Mouse (Mus musculus) MEL (cell line): Measurements from ENCODE around the gene Myl12a. TPM values are rescaled to one million over a fixed set of nuclear protein-coding genes. Genes with fewer than 3 reads are reported as not detected.

Experiments
- DNase-seq: peaks from one replicate; pipeline ENCODE4 v3.0.0; 2011; ENCODE audit warnings: low read depth, low spot score
- H3K27ac ChIP-seq: 2 replicates; pipeline ENCODE4 v1.5.1; 2012; ENCODE audit warnings: low read depth, mild to moderate bottlenecking, control low read depth, low read length, moderate library complexity; ENCODE audit not compliant: control insufficient read depth
- H3K27me3 ChIP-seq, 2 experiments: fragments of 150-350 bp in 1 of 2; sonication (generic) in 1 of 2; 2 replicates each; pipeline ENCODE4 v1.6.1; 2012; ENCODE audit warnings: low read length in 2 of 2, mild to moderate bottlenecking in 2 of 2, improper control_type of control experiment in 1 of 2, moderate library complexity in 1 of 2; ENCODE audit not compliant: insufficient read depth in 2 of 2, control insufficient read depth in 1 of 2
- H3K36me3 ChIP-seq, 2 experiments: 2 replicates each; pipeline ENCODE4 v1.6.1; 2012 to 2014; ENCODE audit warnings: low read length in 2 of 2, improper control_type of control experiment in 1 of 2, inconsistent platforms in 1 of 2, mild to moderate bottlenecking in 1 of 2; ENCODE audit not compliant: insufficient read depth in 2 of 2, control insufficient read depth in 1 of 2
- H3K4me1 ChIP-seq, 2 experiments: fragments of 150-350 bp in 1 of 2; sonication (generic) in 1 of 2; 2 replicates each; pipeline ENCODE4 v1.6.1; 2012; ENCODE audit warnings: low read length in 2 of 2, improper control_type of control experiment in 1 of 2, mild to moderate bottlenecking in 1 of 2; ENCODE audit not compliant: insufficient read depth in 2 of 2, control insufficient read depth in 1 of 2
- H3K4me3 ChIP-seq, 2 experiments: fragments of 150-350 bp in 1 of 2; sonication (generic) in 1 of 2; 2 replicates each; pipeline ENCODE4 v1.5.1; 2012; ENCODE audit warnings: low read depth in 2 of 2, low read length in 2 of 2, mild to moderate bottlenecking in 2 of 2, moderate library complexity in 2 of 2, control low read depth in 1 of 2, improper control_type of control experiment in 1 of 2; ENCODE audit not compliant: control insufficient read depth in 1 of 2, insufficient read depth in 1 of 2
- H3K79me2 ChIP-seq: 2 replicates; pipeline ENCODE4 v1.6.1; 2012; ENCODE audit warnings: mild to moderate bottlenecking, low read length, moderate library complexity; ENCODE audit not compliant: control insufficient read depth, poor library complexity, insufficient read depth
- H3K9ac ChIP-seq: 2 replicates; pipeline ENCODE4 v1.6.1; 2012; ENCODE audit warnings: low read depth, mild to moderate bottlenecking, control low read depth, low read length, moderate library complexity; ENCODE audit not compliant: control insufficient read depth, poor library complexity, severe bottlenecking
- H3K9me3 ChIP-seq: fragments of 150-350 bp; sonication (generic); replicated peaks from 2 replicates; pipeline ENCODE4 v1.6.1; 2012; ENCODE audit warnings: mild to moderate bottlenecking, low read length, improper control_type of control experiment, moderate library complexity; ENCODE audit not compliant: insufficient read depth
- CHD2 ChIP-seq: IDR thresholded peaks from 2 replicates; pipeline ENCODE4 v1.6.1; 2011; ENCODE audit warnings: low read length, improper control_type of control experiment
- E2F4 ChIP-seq: IDR thresholded peaks from 2 replicates; pipeline ENCODE4 v1.6.1; 2011; ENCODE audit warnings: low read depth, low read length, improper control_type of control experiment, borderline replicate concordance
- ELF1 ChIP-seq: IDR thresholded peaks from 2 replicates; pipeline ENCODE4 v1.6.1; 2014; ENCODE audit warnings: low read depth, mild to moderate bottlenecking, inconsistent platforms, low read length, improper control_type of control experiment, moderate library complexity
- ETS1 ChIP-seq: IDR thresholded peaks from 2 replicates; pipeline ENCODE4 v1.6.1; 2012; ENCODE audit warnings: low read depth, mild to moderate bottlenecking, inconsistent platforms, low read length, improper control_type of control experiment, moderate library complexity
- HCFC1 ChIP-seq: IDR thresholded peaks from 2 replicates; pipeline ENCODE4 v1.6.1; 2012; ENCODE audit warnings: low read depth, mild to moderate bottlenecking, inconsistent platforms, low read length, improper control_type of control experiment, moderate library complexity
- JUND ChIP-seq: IDR thresholded peaks from 2 replicates; pipeline ENCODE4 v1.6.1; 2011; ENCODE audit warnings: low read depth, mild to moderate bottlenecking, improper control_type of control experiment, low read length
- MAX ChIP-seq: IDR thresholded peaks from 2 replicates; pipeline ENCODE4 v1.6.1; 2011; ENCODE audit warnings: low read length, improper control_type of control experiment
- MXI1 ChIP-seq: IDR thresholded peaks from 2 replicates; pipeline ENCODE4 v1.6.1; 2011; ENCODE audit warnings: mild to moderate bottlenecking, low read depth, low read length, improper control_type of control experiment
- POLR2A ChIP-seq, 2 experiments: IDR thresholded peaks; 2 replicates each; pipeline ENCODE4 v1.6.1; 2011 to 2012; ENCODE audit warnings: low read length in 2 of 2, mild to moderate bottlenecking in 2 of 2, control low read depth in 1 of 2, improper control_type of control experiment in 1 of 2, low read depth in 1 of 2, moderate library complexity in 1 of 2; ENCODE audit not compliant: control insufficient read depth in 1 of 2, insufficient read depth in 1 of 2, poor library complexity in 1 of 2
- RAD21 ChIP-seq: IDR thresholded peaks from 2 replicates; pipeline ENCODE4 v1.6.1; 2011; ENCODE audit warnings: mild to moderate bottlenecking, low read depth, low read length, improper control_type of control experiment
- SIN3A ChIP-seq: IDR thresholded peaks from 2 replicates; pipeline ENCODE4 v1.6.1; 2012; ENCODE audit warnings: low read length, improper control_type of control experiment, inconsistent platforms
- ZMIZ1 ChIP-seq: IDR thresholded peaks from 2 replicates; pipeline ENCODE4 v1.6.1; 2012; ENCODE audit warnings: low read depth, mild to moderate bottlenecking, inconsistent platforms, low read length, improper control_type of control experiment, moderate library complexity
- polyA plus RNA-seq, 2 experiments: library from polyadenylated mRNA; stranded (reverse) in 1 of 2; unstranded in 1 of 2; fragments of >175 nt in 1 of 2; fragments of >200 nt in 1 of 2; gene quantifications; 2 replicates each; pipeline versions ENCODE4 v1.2.1 to v1.2.4; 2012; ENCODE audit warnings: low replicate concordance in 2 of 2, low read depth in 1 of 2; ENCODE audit not compliant: insufficient read length in 2 of 2, insufficient read depth in 1 of 2, missing spikeins in 1 of 2
- total RNA-seq: library from RNA; depleted of rRNA; stranded (reverse); fragments of 300-350 nt; gene quantifications from 2 replicates; pipeline ENCODE4 v1.2.3, GENCODE M21; 2012

Myl12a gene
- total and polyA plus RNA-seq, 3 experiments: 113 to 130 TPM; not detected in 1

GRCm38 (mm10) chr17:70989991-70990390 is 12.7 kb downstream of the Myl12a start:
- H3K9me3 ChIP-seq: no peaks in the 10 kb centered on the region
- H3K79me2 ChIP-seq: peaks cover 24% of the 10 kb centered on the region
- TF ChIP-seq E2F4 (no peak), RAD21 (no peak), SIN3A (no peak), ELF1 (peak; percentile 54; the same call in 1 of the 2 replicates), POLR2A (IDR thresholded peaks at IDR 0.05; ENCODE audit: control insufficient read depth in 1 of 2, insufficient read depth in 1 of 2, low read depth in 1 of 2, low read length in 2 of 2, poor library complexity in 1 of 2) (no peak; a peak in 2 of 4 replicates), ETS1 (no peak), MXI1 (0 out of 2 replicates have a peak, but pooled peaks have one; percentile 12), JUND (no peak)
- peak overlapping the region; percentile 33 for H3K27ac ChIP-seq
- H3K9ac ChIP-seq: peak overlapping the region; percentile 74
- H3K27me3 ChIP-seq: no peaks in the 10 kb centered on the region
- H3K36me3 ChIP-seq: peaks cover 10 to 12% of the 10 kb centered on the region in 2 experiments
- peak; percentile 72 for DNase-seq
- H3K4me1 ChIP-seq: peaks cover 0 to 10% of the 10 kb centered on the region in 2 experiments; a peak in 3 of 4 replicates
- peak overlapping the region; percentile 77 to 97 for H3K4me3 ChIP-seq

DNA sequence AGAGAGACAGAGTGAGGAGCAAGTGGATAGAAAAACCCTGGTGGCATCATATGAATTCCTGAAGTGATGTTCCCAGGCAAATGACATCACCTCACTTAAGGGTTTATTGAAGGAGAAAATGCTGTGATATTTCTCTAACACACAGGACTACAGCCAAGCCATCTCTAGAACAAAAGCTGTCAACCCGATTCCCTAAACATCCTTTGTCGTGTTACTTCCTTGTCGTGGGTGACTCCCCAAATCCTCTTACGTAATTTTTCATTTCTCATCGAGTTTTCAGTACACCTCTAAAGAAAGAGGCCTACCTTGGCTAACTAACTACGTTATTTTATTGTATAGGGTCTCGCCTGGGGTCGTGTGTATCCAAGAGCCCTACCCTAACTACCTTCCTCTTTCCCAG is 13.2 kb downstream of the Myl12a start:
- H3K4me1 ChIP-seq: peaks cover 0 to 10% of the 10 kb centered on the region in 2 experiments; a peak in 3 of 4 replicates
- H3K36me3 ChIP-seq: peaks cover 10 to 12% of the 10 kb centered on the region in 2 experiments
- H3K27ac ChIP-seq: no peak overlapping the region
- no peaks in the 10 kb centered on the region for H3K9me3 ChIP-seq
- no peak for DNase-seq
- no peaks in the 10 kb centered on the region for H3K27me3 ChIP-seq
- H3K79me2 ChIP-seq: peaks cover 24% of the 10 kb centered on the region
- peak overlapping the region; percentile 77 to 97 for H3K4me3 ChIP-seq
- peak overlapping the region; percentile 74 for H3K9ac ChIP-seq
- no peak for TF ChIP-seq ZMIZ1
- TF ChIP-seq HCFC1: no peak
- no peak for TF ChIP-seq CHD2

GRCm38 (mm10) chr17:70988337-70988767 is 14.3 kb downstream of the Myl12a start:
- Histone ChIP-seq H3K79me2 (peaks cover 24% of the 10 kb centered on the region), H3K27ac (no peak overlapping the region), H3K9me3 (no peaks in the 10 kb centered on the region), H3K36me3 (peaks cover 5 to 8% of the 10 kb centered on the region in 2 experiments), H3K4me3 (no peak overlapping the region), H3K4me1 (peaks cover 0 to 10% of the 10 kb centered on the region in 2 experiments; a peak in 3 of 4 replicates), H3K27me3 (no peaks in the 10 kb centered on the region), H3K9ac (no peak overlapping the region)
- no peak for DNase-seq
- no peak for TF ChIP-seq MAX
